Mouse (Mus musculus): ENCODE measurements around the gene Pdlim5.

Gene Pdlim5

DNA sequence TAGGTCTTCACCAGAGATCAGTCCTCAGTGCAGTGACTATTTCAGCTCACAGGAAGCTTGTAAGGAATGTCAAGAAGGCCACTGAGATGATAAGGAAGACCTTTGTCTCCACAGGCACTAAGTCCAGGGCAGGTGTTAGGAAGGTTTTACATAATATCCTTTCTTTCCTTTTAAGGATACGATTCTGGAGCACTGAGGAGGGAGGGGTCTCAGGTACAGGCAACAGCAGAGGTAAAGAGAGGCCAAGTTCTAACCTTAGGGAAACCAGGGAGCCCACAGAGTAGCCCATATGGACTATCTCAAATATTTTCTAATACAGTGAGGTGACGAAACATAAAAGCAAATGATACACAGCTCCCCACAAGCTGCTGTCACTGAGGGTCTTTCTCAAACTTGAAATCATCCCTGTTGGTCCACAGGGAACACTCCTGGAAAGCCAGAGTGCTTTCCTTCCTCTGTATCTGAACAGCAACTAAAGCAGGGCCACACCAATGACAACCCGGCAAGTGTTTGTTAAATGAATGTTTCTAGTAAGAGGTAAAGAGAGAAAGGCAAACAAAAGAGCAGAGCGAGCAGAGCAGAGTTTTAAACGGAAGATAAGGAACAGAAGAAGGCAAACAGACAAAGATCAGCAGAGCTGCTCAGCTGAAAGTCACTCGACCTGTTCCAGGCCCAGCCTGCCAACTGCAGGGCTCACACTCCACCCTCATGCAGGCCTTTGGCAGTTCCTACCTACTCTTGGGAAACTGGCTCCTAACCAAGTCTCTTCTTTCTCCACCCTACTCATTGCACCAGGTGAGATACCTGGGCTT is 55.9 kb downstream of the Pdlim5 start:
- DNase-seq (ENCODE audit: low read depth): no peak

DNA sequence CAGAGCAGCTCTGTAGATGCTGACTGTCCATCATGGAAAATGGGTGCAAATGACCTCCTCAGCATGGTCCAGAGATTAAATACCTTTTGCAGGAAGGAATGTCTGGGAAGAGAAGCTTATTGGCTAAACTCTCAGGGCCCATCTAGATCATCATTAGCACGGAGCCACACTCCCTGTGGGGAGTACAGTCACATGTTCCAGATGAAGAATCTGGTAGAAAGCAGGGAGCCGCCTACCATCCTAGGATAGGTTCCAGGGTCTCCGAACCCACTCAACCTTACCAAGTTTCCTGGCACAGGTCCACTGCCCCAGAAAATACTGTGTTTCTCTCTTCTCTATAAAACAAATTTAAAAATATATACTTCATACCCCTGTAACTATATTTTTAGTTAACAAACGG is 57.4 kb downstream of the Pdlim5 start:
- DNase-seq (ENCODE audit: low read depth): no peak

DNA sequence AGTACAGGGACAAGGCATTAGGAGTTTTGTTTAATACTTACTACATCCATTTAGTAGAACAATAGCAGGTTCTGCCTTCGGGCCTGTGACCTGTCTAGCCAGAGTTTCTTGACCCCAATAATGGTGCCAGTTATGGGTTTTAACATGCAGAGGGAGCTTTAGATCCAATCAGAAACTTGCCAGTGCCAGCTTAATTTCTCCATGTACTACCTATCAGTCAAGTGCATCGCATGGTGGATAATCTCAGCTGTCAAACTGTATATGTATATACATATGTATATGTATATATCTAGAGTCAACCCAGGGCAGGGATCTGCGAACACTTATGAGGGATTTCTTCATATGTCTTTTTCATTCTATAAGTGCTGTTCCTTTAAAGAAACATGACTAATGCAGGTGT is 61.0 kb downstream of the Pdlim5 start:
- DNase-seq (ENCODE audit: low read depth): no peak

DNA sequence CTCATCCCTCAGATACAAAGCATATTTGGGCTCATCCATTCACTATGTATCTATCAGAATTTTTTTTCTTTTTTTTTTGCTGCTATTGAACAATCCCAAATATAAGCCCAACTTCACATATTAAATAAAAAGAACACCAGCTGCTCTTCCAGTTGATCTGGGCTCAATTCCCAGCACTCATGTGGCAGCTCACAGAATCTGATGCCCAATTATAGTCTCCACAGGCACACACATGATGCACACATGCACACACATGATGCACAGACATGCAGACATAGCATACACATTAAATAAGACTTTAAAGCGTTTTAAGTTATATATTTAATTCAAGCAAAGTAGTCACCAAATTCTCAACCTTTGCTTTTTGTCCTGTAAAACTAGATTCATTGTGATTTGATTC is 62.0 kb downstream of the Pdlim5 start:
- no peak for DNase-seq (ENCODE audit: low read depth)

DNA sequence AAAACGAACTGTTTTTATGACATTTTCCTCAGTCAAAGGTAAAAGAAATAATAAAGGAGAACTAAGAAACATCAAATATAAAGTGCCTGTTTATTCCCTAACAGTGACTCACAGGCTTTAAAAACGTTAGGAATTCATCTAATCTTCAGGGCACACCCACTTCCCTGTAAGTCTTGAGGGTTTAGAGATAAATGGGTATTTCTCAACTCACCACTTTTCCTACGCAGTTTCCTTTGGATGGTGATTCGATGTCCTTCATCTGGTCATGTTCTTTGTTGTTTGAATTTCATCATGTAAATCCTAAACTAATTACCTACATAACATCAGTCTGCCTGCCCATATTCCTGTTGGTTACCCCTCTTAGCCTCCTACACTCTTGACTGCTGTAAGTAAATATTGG is 62.8 kb downstream of the Pdlim5 start:
- DNase-seq (ENCODE audit: low read depth): no peak

DNA sequence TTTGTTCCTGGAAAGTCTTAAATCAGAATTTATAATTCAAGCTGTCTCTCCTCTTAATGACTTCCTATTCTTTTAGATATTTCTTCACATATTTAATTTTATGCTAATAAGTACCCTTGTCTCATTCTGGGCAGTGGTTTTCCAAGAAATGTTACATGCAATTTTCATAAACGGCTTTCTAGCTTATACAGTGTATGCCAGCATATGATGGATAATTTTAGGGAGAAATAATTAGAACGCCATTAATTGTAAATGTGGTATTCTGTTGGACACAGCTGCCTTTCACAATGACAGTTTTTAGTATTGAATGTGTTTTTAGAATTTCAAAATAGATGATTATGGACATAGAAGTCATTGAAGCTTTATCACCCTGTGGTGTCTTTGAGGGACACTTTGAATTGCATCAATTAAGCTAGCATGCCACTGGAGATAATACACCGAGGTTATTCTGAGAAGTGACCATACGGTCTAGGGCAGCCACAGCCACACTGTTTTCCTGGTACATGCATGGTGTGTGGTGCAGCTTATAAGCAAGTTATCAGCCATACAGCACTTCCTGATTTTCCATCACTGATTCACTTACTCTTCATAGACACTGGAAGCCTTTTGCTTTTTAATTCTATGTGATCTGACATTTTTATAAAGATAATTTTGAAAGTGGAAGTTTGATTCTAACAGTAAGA is 63.5 kb downstream of the Pdlim5 start:
- no peak for DNase-seq (ENCODE audit: low read depth)

DNA sequence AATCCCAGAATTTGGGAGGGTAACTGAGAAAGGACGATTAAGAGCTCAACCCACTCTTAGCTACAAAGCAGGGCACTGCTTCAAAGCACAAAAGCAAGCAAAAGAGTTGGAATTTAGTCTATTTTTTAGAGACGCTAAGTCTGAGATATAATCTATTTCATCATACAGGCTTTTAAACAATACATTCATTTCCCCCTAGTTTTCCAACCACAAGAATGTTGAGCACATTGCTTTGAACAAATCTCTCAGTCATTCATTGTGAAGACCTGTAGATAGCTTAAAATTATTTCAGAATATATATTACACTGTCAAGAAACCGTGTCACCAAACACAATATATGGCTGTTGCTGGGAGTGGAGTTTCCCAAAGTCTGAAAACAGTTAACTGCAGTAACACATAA is 65.1 kb downstream of the Pdlim5 start:
- DNase-seq (ENCODE audit: low read depth): no peak

DNA sequence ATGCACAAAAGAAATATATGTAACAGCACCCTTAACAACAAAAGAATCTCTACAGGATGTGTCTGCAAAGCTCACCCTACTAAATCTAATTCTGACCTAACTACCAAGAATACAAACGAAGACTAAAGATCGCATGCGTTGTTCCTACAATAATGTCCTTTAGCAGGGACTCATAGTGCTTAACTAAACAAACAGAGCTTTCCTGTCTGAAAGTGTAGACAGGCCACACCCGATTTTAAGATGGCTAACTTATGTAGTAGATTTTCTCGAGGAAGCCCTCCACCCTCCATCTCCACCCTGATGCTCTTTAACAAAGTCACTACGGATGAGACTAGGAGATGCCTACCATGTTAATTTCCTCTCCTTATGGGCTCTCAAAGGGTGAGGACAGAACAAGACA is 71.9 kb downstream of the Pdlim5 start:
- no peak for DNase-seq (ENCODE audit: low read depth)

DNA sequence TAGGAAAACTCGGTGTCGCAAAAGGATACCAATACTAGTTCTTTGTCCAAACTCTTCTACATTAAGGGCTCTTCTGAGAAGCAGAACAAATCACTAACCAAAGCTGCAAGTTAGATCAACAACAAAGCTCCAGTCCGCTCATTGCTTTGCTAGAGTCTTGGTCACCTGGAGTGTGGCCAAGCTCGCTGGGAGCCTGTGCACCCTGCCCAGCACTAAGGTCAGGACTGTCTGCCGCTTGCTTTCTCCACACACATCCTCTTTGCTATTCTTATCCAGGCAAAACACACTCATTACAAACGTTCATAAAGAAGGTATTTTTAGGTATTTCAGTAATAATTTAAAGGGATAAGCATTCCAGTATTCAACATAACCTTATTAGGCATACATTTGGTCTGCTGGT is 73.6 kb downstream of the Pdlim5 start:
- no peak for DNase-seq (ENCODE audit: low read depth)

DNA sequence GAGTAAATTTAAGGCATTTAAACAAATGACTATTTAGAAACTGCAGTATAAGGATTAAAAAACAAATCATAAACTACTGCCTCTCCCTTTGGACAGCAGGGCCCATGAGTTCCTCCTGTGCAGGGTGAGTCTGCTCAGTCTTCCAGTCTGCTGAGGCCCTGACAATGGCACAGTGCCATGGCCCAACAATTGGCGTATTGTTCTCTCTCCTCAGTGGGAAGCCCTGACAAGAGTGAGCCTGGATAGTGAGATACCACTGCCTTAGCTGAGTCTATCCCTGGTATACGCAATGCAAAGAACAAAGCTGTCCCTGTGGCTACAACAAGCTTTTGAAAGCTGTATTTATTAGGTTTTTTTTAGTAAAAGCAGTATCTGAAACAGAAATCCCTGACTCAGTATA is 77.3 kb downstream of the Pdlim5 start:
- no peak for DNase-seq (ENCODE audit: low read depth)

DNA sequence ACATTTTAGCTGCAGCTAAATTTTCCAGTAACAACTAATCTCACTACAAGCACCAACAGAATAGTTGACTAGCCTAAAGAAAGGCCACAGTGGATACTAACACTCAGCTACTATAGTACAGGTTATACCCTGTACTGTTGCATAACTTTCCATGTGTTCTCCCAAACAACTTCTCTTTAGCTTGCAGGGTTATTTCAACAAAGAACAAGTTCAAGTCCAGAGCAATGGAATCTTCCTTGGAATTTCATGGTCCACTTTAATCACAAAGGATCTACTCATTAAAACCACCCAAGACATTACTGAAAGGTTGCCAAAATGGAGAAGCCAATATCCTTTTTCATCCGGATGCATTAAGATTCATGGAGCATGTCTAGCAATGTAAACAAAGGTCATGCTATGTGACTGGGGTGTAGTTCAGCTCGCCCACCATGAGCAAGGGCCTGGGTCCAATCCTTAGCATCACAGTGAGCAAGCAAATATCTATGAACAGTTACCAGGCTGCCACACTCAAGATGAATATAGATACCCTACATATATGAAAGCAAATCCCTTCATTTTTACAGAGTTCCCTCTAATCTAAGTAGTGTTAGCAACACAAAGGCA is 79.3 kb downstream of the Pdlim5 start:
- no peak for DNase-seq (ENCODE audit: low read depth)

DNA sequence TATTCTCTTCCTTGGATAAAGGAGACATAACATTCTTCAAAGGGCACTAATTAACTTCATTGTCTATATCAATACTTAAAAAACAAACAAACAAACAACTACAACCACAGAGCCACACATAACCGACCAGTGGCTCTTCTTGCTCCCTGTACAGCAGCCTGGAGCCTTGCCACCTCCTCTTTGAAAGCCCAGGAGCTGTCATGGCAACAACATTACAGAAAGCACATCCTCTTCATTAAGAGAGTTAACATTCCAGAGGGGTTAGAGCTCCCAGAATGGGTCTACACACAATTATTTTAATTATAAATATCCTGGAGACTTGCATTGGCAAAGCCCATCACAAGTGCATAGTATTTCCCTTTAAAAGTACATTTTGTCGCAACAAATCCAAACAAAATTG is 84.4 kb downstream of the Pdlim5 start:
- no peak for DNase-seq (ENCODE audit: low read depth)

DNA sequence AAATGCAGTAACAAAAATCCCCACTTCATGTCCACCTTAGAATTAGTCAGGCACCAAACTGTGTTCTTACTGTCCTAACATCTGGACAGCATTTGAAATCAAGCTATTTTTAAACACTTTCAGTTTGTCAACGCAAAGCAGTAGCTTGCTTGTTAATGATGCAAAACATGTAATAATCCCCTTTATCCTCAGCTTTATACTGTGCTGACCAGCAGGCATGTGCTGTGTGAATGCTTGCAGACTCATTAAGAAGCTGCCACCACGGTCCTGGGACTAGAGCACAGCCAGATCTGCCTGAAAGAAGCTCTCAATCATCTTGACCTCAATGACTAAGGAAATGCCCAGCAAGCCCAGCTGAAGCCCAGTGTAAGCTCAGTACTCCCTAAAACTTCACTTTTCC is 85.0 kb downstream of the Pdlim5 start:
- no peak for DNase-seq (ENCODE audit: low read depth)

DNA sequence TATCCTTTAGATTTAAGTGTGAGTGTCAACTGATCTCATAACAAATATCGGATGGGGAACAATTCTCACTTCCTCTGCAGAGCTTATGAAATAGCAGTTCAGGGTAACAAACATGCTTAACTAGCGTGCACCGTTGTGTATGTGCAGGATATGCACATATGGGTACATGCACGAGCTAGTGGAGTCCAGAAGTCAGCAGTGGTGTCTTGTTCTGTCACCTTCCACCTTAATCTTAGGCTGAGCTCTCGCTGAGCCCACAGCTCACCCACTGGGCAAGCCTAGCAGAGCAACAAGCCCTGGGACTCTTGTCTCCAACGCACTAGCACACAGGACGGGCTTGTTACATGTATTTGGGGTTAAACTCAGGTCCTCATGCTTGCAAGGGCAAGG is 100.2 kb downstream of the Pdlim5 start:
- no peak for DNase-seq (ENCODE audit: low read depth)

DNA sequence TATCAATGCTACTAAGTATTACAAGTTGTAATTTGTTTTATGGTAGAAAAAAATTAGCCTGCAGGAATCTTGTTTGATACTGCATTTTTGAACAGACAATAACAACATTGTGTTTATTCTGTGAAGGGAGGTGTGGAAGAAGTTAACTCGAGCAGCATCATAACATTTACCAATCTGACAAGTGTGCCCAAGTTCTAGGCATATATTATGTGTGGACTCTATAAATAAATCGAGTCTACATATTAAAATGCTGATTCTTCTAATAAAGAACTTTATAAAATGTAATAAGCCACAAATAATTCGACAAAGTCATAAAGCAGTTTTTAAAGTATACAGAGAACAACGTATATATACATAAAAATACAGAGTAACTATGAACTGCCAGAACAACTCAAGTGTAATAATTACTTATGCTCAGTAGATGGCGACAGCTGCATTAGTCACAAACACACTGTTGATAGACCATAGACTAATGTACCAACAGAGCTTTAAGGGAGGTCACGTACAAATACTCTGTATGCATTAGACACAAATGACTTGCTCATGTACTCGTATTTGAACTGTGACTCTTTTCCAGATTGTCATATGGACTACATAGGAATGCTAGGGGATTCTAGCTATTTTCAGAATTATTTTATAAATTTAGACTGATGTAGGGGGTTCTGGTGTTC is 100.7 kb downstream of the Pdlim5 start:
- DNase-seq (ENCODE audit: low read depth): peak; percentile 45

DNA sequence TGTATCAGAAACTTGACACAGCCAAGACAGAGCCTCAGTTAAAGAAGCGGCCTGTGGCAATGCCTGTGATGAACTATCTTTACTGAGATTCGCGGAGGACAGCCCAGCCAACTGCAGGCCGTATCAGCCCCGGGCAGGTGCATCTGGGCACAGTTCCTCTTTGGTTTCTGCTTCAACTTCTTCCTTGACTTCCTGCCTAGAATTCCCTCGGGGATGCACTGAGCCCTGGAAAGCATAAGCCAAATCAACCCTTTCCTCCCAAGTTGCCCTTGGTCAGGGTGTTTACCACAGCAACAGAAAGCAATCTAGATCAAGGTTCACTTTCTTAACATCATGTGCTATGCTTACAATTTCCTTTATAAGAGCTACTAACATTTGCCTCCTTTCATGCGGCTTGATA is 101.9 kb downstream of the Pdlim5 start:
- no peak for DNase-seq (ENCODE audit: low read depth)

DNA sequence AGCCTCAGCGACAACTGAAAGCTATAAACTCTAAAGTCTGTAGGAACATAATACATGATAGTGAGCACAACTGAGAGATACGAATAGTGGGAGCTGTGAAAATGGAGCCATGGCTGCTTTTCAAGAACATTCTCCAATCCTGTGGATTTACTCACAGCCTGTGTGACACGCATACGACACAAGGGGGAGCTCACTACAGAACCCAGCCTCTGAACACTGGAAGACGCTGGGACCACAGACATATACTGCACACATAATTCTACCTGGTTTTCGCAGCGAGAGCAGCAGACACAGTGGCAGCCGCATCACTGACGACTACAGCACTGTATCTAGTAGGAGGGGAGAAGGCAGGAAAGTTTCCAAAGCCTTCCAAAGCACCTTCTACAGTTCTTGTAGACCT is 112.8 kb downstream of the Pdlim5 start:
- DNase-seq (ENCODE audit: low read depth): peak; percentile 38

DNA sequence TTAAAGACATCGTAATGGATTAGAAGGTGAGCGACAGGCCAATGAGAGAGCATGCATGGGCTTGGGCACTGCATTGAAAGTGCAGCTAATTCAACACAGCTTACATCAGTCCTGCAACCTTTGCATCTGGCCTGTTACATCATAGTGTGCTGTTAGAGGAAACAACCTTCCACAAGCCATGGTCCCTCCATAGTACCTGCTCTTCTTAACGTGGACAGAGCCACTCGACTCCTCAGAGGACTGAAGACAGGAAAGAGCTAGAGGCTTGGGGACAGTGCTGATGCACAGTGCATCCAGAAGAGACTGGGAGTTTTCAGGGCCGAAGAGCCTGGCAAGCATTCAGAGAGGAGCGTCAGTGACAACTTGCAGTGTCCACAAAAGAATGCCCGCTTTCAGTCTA is 113.8 kb downstream of the Pdlim5 start:
- no peak for DNase-seq (ENCODE audit: low read depth)

DNA sequence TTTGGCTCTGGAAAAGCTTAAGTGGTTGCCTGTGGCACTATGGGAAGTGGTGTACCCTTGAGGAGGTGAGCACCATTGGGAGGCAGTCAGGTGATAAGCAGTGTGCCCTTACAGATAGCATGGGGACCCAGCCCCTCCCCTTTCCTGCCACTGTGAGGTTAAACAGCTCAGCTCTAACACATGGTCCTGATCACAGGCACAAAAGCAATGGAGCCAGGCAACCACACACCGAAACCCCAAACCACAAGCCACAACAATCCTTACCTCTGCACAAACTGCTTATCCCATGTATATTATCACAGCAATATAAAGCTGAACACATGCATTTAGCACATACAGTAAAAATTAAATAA is 114.4 kb downstream of the Pdlim5 start:
- peak; percentile 35 for DNase-seq (ENCODE audit: low read depth)

DNA sequence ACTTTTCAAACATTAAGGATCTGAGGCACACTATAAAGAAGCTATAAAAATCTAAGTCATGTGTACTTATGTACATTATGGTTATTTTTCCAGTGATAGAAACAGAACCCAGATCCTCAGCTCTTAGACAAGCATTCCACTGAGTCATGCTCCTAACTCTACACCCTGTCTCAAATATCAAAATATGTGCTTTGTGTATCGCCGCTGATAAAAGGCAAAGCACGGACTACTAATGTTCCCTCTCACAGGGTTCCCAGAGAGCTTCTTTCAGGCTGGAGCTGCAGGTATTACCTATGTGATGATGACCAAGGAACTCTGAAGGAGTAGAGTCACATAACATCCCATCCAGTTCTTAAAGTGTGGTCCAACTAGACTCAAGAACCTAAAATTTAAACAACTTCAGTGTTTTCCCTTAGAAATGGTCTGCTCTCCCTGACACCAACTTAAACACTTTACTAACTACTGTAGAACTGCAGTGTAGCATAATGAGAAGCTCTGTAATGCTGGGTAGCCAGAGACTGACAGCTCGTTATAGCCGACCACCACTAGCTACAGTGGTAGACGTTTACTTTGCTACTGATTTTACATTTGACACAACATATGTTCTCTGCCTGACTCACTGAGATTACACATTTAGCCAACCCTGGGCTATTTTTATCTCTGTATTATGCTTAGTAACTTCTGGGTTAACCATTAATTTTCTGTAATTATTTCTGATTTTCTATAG is 115.0 kb downstream of the Pdlim5 start:
- DNase-seq (ENCODE audit: low read depth): no peak

DNA sequence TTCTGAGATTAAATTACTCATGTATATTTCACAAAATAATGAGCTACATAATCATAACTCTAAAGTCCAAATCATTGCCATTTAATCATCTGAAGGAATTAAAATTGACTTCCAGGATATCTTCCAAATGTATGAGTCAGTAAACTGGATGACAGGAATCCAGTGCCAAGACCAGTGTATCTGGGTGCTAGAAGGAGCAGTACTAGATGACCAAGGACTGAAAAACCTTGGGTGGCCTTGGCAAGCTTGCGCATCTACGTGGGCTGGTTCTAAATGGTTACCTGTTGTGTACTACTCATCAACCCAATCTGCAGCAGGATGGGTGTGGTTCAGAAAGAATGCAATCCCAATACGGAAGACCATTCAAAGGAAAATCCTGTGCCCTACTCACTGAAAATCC is 116.5 kb downstream of the Pdlim5 start:
- no peak for DNase-seq (ENCODE audit: low read depth)

DNA sequence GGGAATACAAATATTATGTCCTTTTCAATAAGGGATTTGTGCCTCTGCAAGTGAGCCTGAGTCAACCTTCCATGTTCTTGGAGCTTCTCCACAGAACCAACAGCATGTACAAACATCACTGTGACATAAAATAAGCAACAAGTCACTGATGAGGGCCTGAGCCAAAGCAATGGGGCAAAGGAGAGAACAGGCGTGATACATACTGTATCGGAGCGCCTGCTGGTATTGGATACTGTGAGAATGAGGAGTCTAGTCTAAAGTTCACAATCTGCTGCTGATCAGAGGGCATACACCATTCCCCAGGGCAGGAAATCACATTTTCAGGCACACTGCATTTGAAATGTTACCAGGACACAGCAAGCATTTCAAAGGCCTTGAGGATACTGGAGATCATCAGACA is 119.0 kb downstream of the Pdlim5 start:
- no peak for DNase-seq (ENCODE audit: low read depth)
